Mouse (Mus musculus) bone marrow, adult 2 months (tissue): ENCODE data around the gene Slc16a3. TPM values are rescaled to one million over a fixed set of nuclear protein-coding genes. Genes with fewer than 3 reads are reported as not detected.

ENCODE experiments used
- H3K27ac ChIP-seq: fragments of 200-500 bp; 2 replicates; pipeline ENCODE4 v1.5.1; 2012; ENCODE audit warnings: low read depth, mild to moderate bottlenecking, control low read depth, inconsistent platforms, low read length; ENCODE audit not compliant: control insufficient read depth, poor library complexity, insufficient read depth
- H3K4me1 ChIP-seq: fragments of 200-500 bp; 2 replicates; pipeline ENCODE4 v1.6.1; 2011; ENCODE audit warnings: low read length; ENCODE audit not compliant: control insufficient read depth, insufficient read depth
- H3K4me3 ChIP-seq: fragments of 200-500 bp; replicated peaks from 2 replicates; pipeline ENCODE3; 2011; ENCODE audit warnings: mild to moderate bottlenecking, low read depth, low read length, control low read depth; ENCODE audit not compliant: control insufficient read depth
- CTCF ChIP-seq: fragments of 200-500 bp; IDR thresholded peaks from 2 replicates; pipeline ENCODE4 v1.5.1; 2011; ENCODE audit warnings: low read length, control low read depth; ENCODE audit not compliant: control insufficient read depth, insufficient read depth
- POLR2A ChIP-seq: fragments of 200-500 bp; IDR thresholded peaks from 2 replicates; pipeline ENCODE4 v1.6.1; 2011; ENCODE audit warnings: low read depth, mild to moderate bottlenecking, control low read depth, low read length, borderline replicate concordance; ENCODE audit not compliant: control insufficient read depth
- WGBS: fragments of 180-500 bp; shearing (Covaris S2); methylation state at CpG from one replicate; pipeline ENCODE4 v1.1.7; 2018; 5-methylcytosine and 5-hydroxymethylcytosine counted together
- polyA plus RNA-seq: library from polyadenylated mRNA; stranded (reverse); fragments of >200 nt; gene quantifications from 2 replicates; pipeline ENCODE4 v1.2.4, GENCODE M21; 2011; ENCODE audit warnings: low replicate concordance; ENCODE audit not compliant: missing spikeins, insufficient read depth, insufficient read length

The Slc16a3 gene
- polyA plus RNA-seq, 1 experiment, result 50.1 TPM

- TF ChIP-seq POLR2A, result no peak
- TF ChIP-seq CTCF, result no peak
- Histone ChIP-seq H3K4me3 (no peak overlapping the region), H3K27ac (peak overlapping the region; percentile 86), H3K4me1 (peaks cover 2% of the 10 kb centered on the region; the same call in 1 of the 2 replicates)
- WGBS, result 27% methylated on average over 6 of the region's 6 CpGs
Observed at GRCm38 (mm10) chr11:120939712-120940341, 8.5 kb upstream of the Slc16a3 start.

GRCm38 (mm10) chr11:120940959-120941358, 7.3 kb upstream of the Slc16a3 start:
- Histone ChIP-seq H3K4me1 (peaks cover 2% of the 10 kb centered on the region; the same call in 1 of the 2 replicates), H3K4me3 (no peak overlapping the region), H3K27ac (peak overlapping the region; percentile 39)
- 65% methylated on average over 6 of the region's 6 CpGs for WGBS
- TF ChIP-seq POLR2A (no peak), CTCF (no peak)

GRCm38 (mm10) chr11:120945266-120945665, 3.0 kb upstream of the Slc16a3 start:
- TF ChIP-seq POLR2A, result no peak
- no peak for TF ChIP-seq CTCF
- no peak overlapping the region for H3K4me3 ChIP-seq
- H3K4me1 ChIP-seq, result peaks cover 4% of the 10 kb centered on the region; the same call in 1 of the 2 replicates
- WGBS, result 79% methylated on average over 7 of the region's 7 CpGs
- H3K27ac ChIP-seq, result no peak overlapping the region

DNA sequence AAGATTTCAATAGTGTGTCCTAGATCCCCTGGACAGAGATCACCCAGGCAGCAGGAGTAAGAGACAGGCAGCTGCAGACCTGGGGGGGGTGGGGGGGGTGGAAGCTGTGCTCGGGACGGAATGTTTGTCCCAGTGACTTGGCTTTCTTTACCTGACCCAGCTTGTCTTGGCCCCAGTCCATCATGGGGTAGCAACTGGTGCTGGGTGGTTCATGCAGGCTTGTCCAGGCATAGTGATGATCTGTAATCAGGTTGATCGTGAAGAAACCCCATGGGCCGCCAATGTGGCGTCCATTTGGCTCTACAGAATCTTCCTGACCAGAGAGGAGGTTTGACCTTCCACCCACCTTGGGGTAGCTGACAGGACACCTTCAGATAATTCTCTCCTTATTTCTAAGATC, 2.4 kb upstream of the Slc16a3 start:
- peaks cover 4% of the 10 kb centered on the region; the same call in 1 of the 2 replicates for H3K4me1 ChIP-seq
- H3K4me3 ChIP-seq, result no peak overlapping the region
- no peak overlapping the region for H3K27ac ChIP-seq
- 84% methylated on average over 5 of the region's 5 CpGs for WGBS
- TF ChIP-seq CTCF (no peak), POLR2A (no peak)

GRCm38 (mm10) chr11:120948861-120949851, 876 bp downstream of the Slc16a3 start:
- peaks cover 5% of the 10 kb centered on the region; the same call in 1 of the 2 replicates for H3K4me1 ChIP-seq
- peak overlapping the region; percentile 76 for H3K4me3 ChIP-seq
- peak overlapping the region; percentile 99 for H3K27ac ChIP-seq
- WGBS, result 14% methylated on average over 75 of the region's 75 CpGs
- TF ChIP-seq POLR2A (peak; percentile 53; the same call in 1 of the 2 replicates), CTCF (peak; percentile 23; the same call in 1 of the 2 replicates)

GRCm38 (mm10) chr11:120949863-120950262, 1.6 kb downstream of the Slc16a3 start:
- peak overlapping the region; percentile 76 for H3K4me3 ChIP-seq
- H3K27ac ChIP-seq, result peak overlapping the region; percentile 13
- TF ChIP-seq POLR2A, result no peak
- no peak for TF ChIP-seq CTCF
- WGBS, result 81% methylated on average over 10 of the region's 10 CpGs
- peaks cover 5% of the 10 kb centered on the region; the same call in 1 of the 2 replicates for H3K4me1 ChIP-seq

- H3K4me1 ChIP-seq, result peaks cover 5% of the 10 kb centered on the region; the same call in 1 of the 2 replicates
- TF ChIP-seq CTCF (no peak), POLR2A (no peak)
- peak overlapping the region; percentile 27 for H3K27ac ChIP-seq
- H3K4me3 ChIP-seq, result peak overlapping the region; percentile 76
- 14% methylated on average over 39 of the region's 39 CpGs for WGBS
Observed at GRCm38 (mm10) chr11:120950281-120951202, 2.3 kb downstream of the Slc16a3 start.
